8 mouse cellular contexts compared by ENCODE assay signal in the genomic region with DNA sequence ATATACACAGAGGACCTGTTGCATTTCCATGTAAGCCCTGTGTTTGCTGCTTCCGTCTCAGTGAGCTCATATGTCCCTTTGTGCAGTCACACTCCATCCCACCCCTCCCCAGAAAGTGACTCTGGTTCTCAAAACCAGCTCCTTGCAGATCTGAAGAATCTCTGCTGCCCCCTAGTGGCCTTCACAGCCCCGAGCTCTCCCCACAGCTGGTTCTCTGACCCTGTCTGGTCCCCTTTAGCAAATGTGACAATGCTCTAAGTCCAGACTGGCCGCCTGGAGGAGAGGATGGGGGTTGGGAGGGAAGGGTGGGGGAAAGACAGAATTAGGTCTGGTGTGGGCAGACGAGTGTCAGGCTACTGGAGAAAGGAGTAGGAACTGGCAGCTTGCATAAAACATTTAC. TPM values are rescaled to one million over a fixed set of nuclear protein-coding genes. Genes with fewer than 3 reads are reported as not detected.
DNase-seq lines count a peak whose midpoint lies in the region; ATAC-seq lines count a peak whose summit lies in the region.

No protein-coding gene starts in this region.

- peak; percentile 27 to 43 for DNase-seq in urinary bladder, adult 18-20 months (ENCODE audit: low spot score in 2 of 2)
- no peak for DNase-seq in urinary bladder, adult 2 months (ENCODE audit: low spot score)
- peak; percentile 59 for DNase-seq in cerebellum, postnatal 36 days
- peak; percentile 81 for DNase-seq in gastrocnemius, postnatal 10 days
- DNase-seq in induced T-regulatory cell, adult 2 months (ENCODE audit: low read depth) = peak; percentile 89
- DNase-seq in spleen, postnatal 10 days (ENCODE audit: low spot score in 2 of 2) = peak; percentile 44 to 81

- no peaks in the 10 kb centered on the region for H3K4me1 ChIP-seq in limb, embryonic 13.5 days
- H3K4me1 ChIP-seq in midbrain, embryonic 16.5 days (ENCODE audit: control insufficient read depth, insufficient read depth, low read length) = no peaks in the 10 kb centered on the region

- no peak overlapping the region for H3K4me2 ChIP-seq in limb, embryonic 13.5 days (replicated peaks)
- no peak overlapping the region for H3K4me2 ChIP-seq in midbrain, embryonic 16.5 days (ENCODE audit: low read length)

- peaks cover 8% of the 10 kb centered on the region for H3K36me3 ChIP-seq in limb, embryonic 13.5 days
- H3K36me3 ChIP-seq in midbrain, embryonic 16.5 days (ENCODE audit: control insufficient read depth, insufficient read depth, low read length) = peaks cover 3% of the 10 kb centered on the region; the same call in 1 of the 2 replicates

- WGBS in limb, embryonic 13.5 days = under 1% methylated on average over 4 of the region's 4 CpGs
- 1% methylated on average over 4 of the region's 4 CpGs for WGBS in midbrain, embryonic 16.5 days

- ATAC-seq in limb, embryonic 13.5 days (ENCODE audit: low FRiP score, low read depth) = peak; percentile 58
- ATAC-seq in midbrain, embryonic 16.5 days = peak; percentile 59

- no peak overlapping the region for H3K4me3 ChIP-seq in limb, embryonic 13.5 days
- no peak overlapping the region for H3K4me3 ChIP-seq in midbrain, embryonic 16.5 days (ENCODE audit: low read depth, low read length)

- H3K9ac ChIP-seq in limb, embryonic 13.5 days = no peak overlapping the region
- H3K9ac ChIP-seq in midbrain, embryonic 16.5 days (ENCODE audit: low read depth, low read length) = no peak overlapping the region

- H3K27me3 ChIP-seq in limb, embryonic 13.5 days = no peaks in the 10 kb centered on the region
- H3K27me3 ChIP-seq in midbrain, embryonic 16.5 days (ENCODE audit: control insufficient read depth, insufficient read depth, low read depth, low read length) = no peaks in the 10 kb centered on the region

- no peak overlapping the region for H3K27ac ChIP-seq in limb, embryonic 13.5 days
- no peak overlapping the region for H3K27ac ChIP-seq in midbrain, embryonic 16.5 days (ENCODE audit: low read length)

- H3K9me3 ChIP-seq in limb, embryonic 13.5 days = no peaks in the 10 kb centered on the region
- no peaks in the 10 kb centered on the region for H3K9me3 ChIP-seq in midbrain, embryonic 16.5 days (replicated peaks; ENCODE audit: control insufficient read depth, low read length, poor library complexity, severe bottlenecking)

RNA-seq across cellular contexts. Expression of gene Selenow, which starts 10.0 kb away (rescaled TPM):
- polyA plus RNA-seq in urinary bladder, adult 2 months (2012; rRNA removed) = 482 and 493 TPM in 2 replicates
- total RNA-seq in gastrocnemius, postnatal 10 days (2021) = 100 to 1,000 TPM; 672 to 685 TPM
- polyA plus RNA-seq in limb, embryonic 13.5 days (2015; fragmentation: Nextera tagmentation; extraction: Ambion mirVana) = 943 and 963 TPM in 2 replicates
- 1,578 and 1,695 TPM in 2 replicates for polyA plus RNA-seq in midbrain, embryonic 16.5 days (2015; fragmentation: Nextera tagmentation; extraction: Ambion mirVana)

RNA-seq across cellular contexts. Expression of gene Crxos, which starts 29.8 kb away (rescaled TPM):
- not detected in 2 replicates for polyA plus RNA-seq in urinary bladder, adult 2 months (2012; rRNA removed)
- total RNA-seq in gastrocnemius, postnatal 10 days (2021) = not detected
- not detected in 2 replicates for polyA plus RNA-seq in limb, embryonic 13.5 days (2015; fragmentation: Nextera tagmentation; extraction: Ambion mirVana)
- polyA plus RNA-seq in midbrain, embryonic 16.5 days (2015; fragmentation: Nextera tagmentation; extraction: Ambion mirVana) = not detected in 2 replicates

RNA-seq across cellular contexts. Expression of gene Crx, which starts 32.4 kb away (rescaled TPM):
- polyA plus RNA-seq in urinary bladder, adult 2 months (2012; rRNA removed) = not detected in 2 replicates
- total RNA-seq in gastrocnemius, postnatal 10 days (2021) = not detected
- not detected in 2 replicates for polyA plus RNA-seq in limb, embryonic 13.5 days (2015; fragmentation: Nextera tagmentation; extraction: Ambion mirVana)
- polyA plus RNA-seq in midbrain, embryonic 16.5 days (2015; fragmentation: Nextera tagmentation; extraction: Ambion mirVana) = 0.24 and 0.27 TPM in 2 replicates

RNA-seq across cellular contexts. Expression of gene Nop53, which starts 33.7 kb away (rescaled TPM):
- polyA plus RNA-seq in urinary bladder, adult 2 months (2012; rRNA removed) = 161 and 200 TPM in 2 replicates
- total RNA-seq in gastrocnemius, postnatal 10 days (2021) = 100 to 1,000 TPM; 135 to 141 TPM
- polyA plus RNA-seq in limb, embryonic 13.5 days (2015; fragmentation: Nextera tagmentation; extraction: Ambion mirVana) = 184 and 201 TPM in 2 replicates
- 108 and 110 TPM in 2 replicates for polyA plus RNA-seq in midbrain, embryonic 16.5 days (2015; fragmentation: Nextera tagmentation; extraction: Ambion mirVana)

RNA-seq across cellular contexts. Expression of gene Ehd2, which starts 55.2 kb away (rescaled TPM):
- polyA plus RNA-seq in urinary bladder, adult 2 months (2012; rRNA removed) = 75.8 and 96.6 TPM in 2 replicates
- 100 to 1,000 TPM; 110 to 126 TPM for total RNA-seq in gastrocnemius, postnatal 10 days (2021)
- 25.3 and 29.9 TPM in 2 replicates for polyA plus RNA-seq in limb, embryonic 13.5 days (2015; fragmentation: Nextera tagmentation; extraction: Ambion mirVana)
- 4.6 and 4.9 TPM in 2 replicates for polyA plus RNA-seq in midbrain, embryonic 16.5 days (2015; fragmentation: Nextera tagmentation; extraction: Ambion mirVana)
